Mouse (Mus musculus) stomach, postnatal 0 days (tissue): ENCODE measurements at regions not wholly inside any gene's neighbourhood (a gene's known extent, or its start where the extent isn't known, plus 50 kb on each side); places are given as distances from the start of the nearest gene placed in this dataset.
A peak's percentile ranks its signal among the peaks of the same experiment; 100 is the strongest.

Experiments
- ATAC-seq: fragments of 200-750 bp; cut with Nextera tagmentation; 2 replicates; pipeline ENCODE4 v1.8.0; 2017; ENCODE audit not compliant: low FRiP score, low TSS enrichment
- DNase-seq: peaks from one replicate; pipeline ENCODE4 v3.0.0-alpha.2; 2016; ENCODE audit warnings: low spot score
- H3K27ac ChIP-seq: fragments of 300-500 bp; sonication (generic); replicated peaks from 2 replicates; pipeline ENCODE4 v1.5.1; 2014; ENCODE audit warnings: mild to moderate bottlenecking, control low read depth
- H3K27me3 ChIP-seq: fragments of 300-500 bp; sonication (generic); 2 replicates; pipeline ENCODE4 v1.6.1; 2014; ENCODE audit warnings: low read length; ENCODE audit not compliant: control insufficient read depth, insufficient read depth
- H3K36me3 ChIP-seq: fragments of 300-500 bp; sonication (generic); 2 replicates; pipeline ENCODE4 v1.6.1; 2014; ENCODE audit warnings: low read length, mixed read lengths; ENCODE audit not compliant: control insufficient read depth, insufficient read depth
- H3K4me1 ChIP-seq: fragments of 300-500 bp; sonication (generic); replicated peaks from 2 replicates; pipeline ENCODE4 v1.6.1; 2014; ENCODE audit warnings: antibody characterized with exemption; ENCODE audit not compliant: control insufficient read depth, insufficient read depth
- H3K4me2 ChIP-seq: fragments of 300-500 bp; sonication (generic); replicated peaks from 2 replicates; pipeline ENCODE4 v1.6.1; 2014; ENCODE audit warnings: low read depth, mild to moderate bottlenecking, control low read depth, moderate library complexity
- H3K4me3 ChIP-seq: fragments of 300-500 bp; sonication (generic); 2 replicates; pipeline ENCODE4 v1.5.1; 2014; ENCODE audit warnings: low read depth, low read length, control low read depth
- H3K9ac ChIP-seq: fragments of 300-500 bp; sonication (generic); 2 replicates; pipeline ENCODE4 v1.6.1; 2014; ENCODE audit warnings: mild to moderate bottlenecking, low read length, control low read depth, mixed read lengths
- H3K9me3 ChIP-seq: fragments of 300-500 bp; sonication (generic); 2 replicates; pipeline ENCODE4 v1.6.1; 2016; ENCODE audit warnings: low read length; ENCODE audit not compliant: control insufficient read depth
- CTCF ChIP-seq: IDR thresholded peaks from 2 replicates; pipeline ENCODE4 v1.5.1; 2016; ENCODE audit warnings: antibody characterized with exemption, low read depth, mild to moderate bottlenecking, moderate library complexity
- EP300 ChIP-seq: optimal IDR thresholded peaks from 2 replicates; pipeline ENCODE3; 2016; ENCODE audit warnings: antibody characterized with exemption
- whole genome bisulfite sequencing: fragments of 180-500 bp; shearing (Covaris S2); extraction: QIAGEN DNeasy Blood & Tissue Kit; methylation state at CpG from one replicate; pipeline ENCODE4 v1.1.7; 2014; 5-methylcytosine and 5-hydroxymethylcytosine counted together

GRCm38 (mm10) chr2:115514831-115515428 lies 66.6 kb upstream of the BC052040 start:
- DNase-seq: peak; percentile 26
- no peak for ATAC-seq
- H3K27ac ChIP-seq: no peak overlapping the region

GRCm38 (mm10) chr2:115515470-115515869 lies 66.0 kb upstream of the BC052040 start:
- H3K36me3 ChIP-seq: no peaks in the 10 kb centered on the region
- H3K27ac ChIP-seq: no peak overlapping the region
- ATAC-seq: no peak
- DNase-seq: no peak
- no peaks in the 10 kb centered on the region for H3K27me3 ChIP-seq
- no peak overlapping the region for H3K4me3 ChIP-seq
- TF ChIP-seq CTCF (no peak), EP300 (no peak)
- 81% methylated on average over 6 of the region's 6 CpGs for WGBS
- no peaks in the 10 kb centered on the region for H3K9me3 ChIP-seq
- no peaks in the 10 kb centered on the region; the same call in 1 of the 2 replicates for H3K4me1 ChIP-seq
- H3K9ac ChIP-seq: no peak overlapping the region
- H3K4me2 ChIP-seq: no peak overlapping the region

More at GRCm38 (mm10) chr2:115514831-115515428, 66.6 kb upstream of the BC052040 start:
- no peak overlapping the region for H3K4me2 ChIP-seq
- H3K9me3 ChIP-seq: no peaks in the 10 kb centered on the region
- H3K4me1 ChIP-seq: no peaks in the 10 kb centered on the region; the same call in 1 of the 2 replicates
- TF ChIP-seq EP300 (no peak), CTCF (peak; percentile 89)
- H3K9ac ChIP-seq: no peak overlapping the region
- H3K27me3 ChIP-seq: no peaks in the 10 kb centered on the region
- H3K4me3 ChIP-seq: no peak overlapping the region
- WGBS: 21% methylated on average over 9 of the region's 9 CpGs
- H3K36me3 ChIP-seq: no peaks in the 10 kb centered on the region

GRCm38 (mm10) chr2:115516824-115517223 lies 64.7 kb upstream of the BC052040 start:
- no peak overlapping the region for H3K27ac ChIP-seq
- no peak overlapping the region for H3K4me3 ChIP-seq
- TF ChIP-seq EP300 (no peak), CTCF (no peak)
- WGBS: 41% methylated on average over 2 of the region's 2 CpGs
- ATAC-seq (no peak), DNase-seq (no peak)
- no peak overlapping the region for H3K9ac ChIP-seq
- no peak overlapping the region for H3K4me2 ChIP-seq
- H3K4me1 ChIP-seq: no peaks in the 10 kb centered on the region; the same call in 1 of the 2 replicates
- H3K9me3 ChIP-seq: no peaks in the 10 kb centered on the region
- no peaks in the 10 kb centered on the region for H3K36me3 ChIP-seq
- no peaks in the 10 kb centered on the region for H3K27me3 ChIP-seq

GRCm38 (mm10) chr2:115519974-115520373 lies 61.5 kb upstream of the BC052040 start:
- Histone ChIP-seq H3K4me2 (peak overlapping the region; percentile 27; the same call in 1 of the 2 replicates), H3K9me3 (no peaks in the 10 kb centered on the region), H3K4me3 (no peak overlapping the region), H3K4me1 (no peaks in the 10 kb centered on the region), H3K36me3 (no peaks in the 10 kb centered on the region), H3K27ac (no peak overlapping the region), H3K9ac (no peak overlapping the region), H3K27me3 (no peaks in the 10 kb centered on the region)
- peak; percentile 72; the same call in 1 of the 2 replicates for ATAC-seq
- TF ChIP-seq CTCF (no peak), EP300 (no peak)
- no peak for DNase-seq
- WGBS: 58% methylated on average over 5 of the region's 5 CpGs

GRCm38 (mm10) chr2:115520413-115521139 lies 60.9 kb upstream of the BC052040 start:
- Histone ChIP-seq H3K9ac (no peak overlapping the region), H3K36me3 (no peaks in the 10 kb centered on the region), H3K4me2 (peak overlapping the region; percentile 27; the same call in 1 of the 2 replicates), H3K9me3 (no peaks in the 10 kb centered on the region), H3K4me3 (no peak overlapping the region), H3K4me1 (no peaks in the 10 kb centered on the region), H3K27ac (no peak overlapping the region), H3K27me3 (no peaks in the 10 kb centered on the region)
- DNase-seq (peak; percentile 57), ATAC-seq (peak; percentile 90)
- TF ChIP-seq CTCF: no peak
- TF ChIP-seq EP300: no peak
- WGBS: 48% methylated on average over 10 of the region's 10 CpGs

- no peak overlapping the region for H3K27ac ChIP-seq
- H3K27me3 ChIP-seq: no peaks in the 10 kb centered on the region
- ATAC-seq: no peak
- DNase-seq: no peak
- H3K4me3 ChIP-seq: no peak overlapping the region
- TF ChIP-seq CTCF (no peak), EP300 (no peak)
- no peaks in the 10 kb centered on the region for H3K36me3 ChIP-seq
- no peak overlapping the region for H3K4me2 ChIP-seq
- no peak overlapping the region for H3K9ac ChIP-seq
- WGBS: 78% methylated on average over 2 of the region's 2 CpGs
- H3K4me1 ChIP-seq: no peaks in the 10 kb centered on the region
- no peaks in the 10 kb centered on the region for H3K9me3 ChIP-seq
Observed at GRCm38 (mm10) chr2:115529878-115530277, 51.6 kb upstream of the BC052040 start.
